Mouse (Mus musculus): ENCODE measurements around the gene Fam228b. TPM values are rescaled to one million over a fixed set of nuclear protein-coding genes. Genes with fewer than 3 reads are reported as not detected.

Fam228b gene
- polyA plus RNA-seq, 1 experiment from 2014 or later, result 1.3 TPM

DNA sequence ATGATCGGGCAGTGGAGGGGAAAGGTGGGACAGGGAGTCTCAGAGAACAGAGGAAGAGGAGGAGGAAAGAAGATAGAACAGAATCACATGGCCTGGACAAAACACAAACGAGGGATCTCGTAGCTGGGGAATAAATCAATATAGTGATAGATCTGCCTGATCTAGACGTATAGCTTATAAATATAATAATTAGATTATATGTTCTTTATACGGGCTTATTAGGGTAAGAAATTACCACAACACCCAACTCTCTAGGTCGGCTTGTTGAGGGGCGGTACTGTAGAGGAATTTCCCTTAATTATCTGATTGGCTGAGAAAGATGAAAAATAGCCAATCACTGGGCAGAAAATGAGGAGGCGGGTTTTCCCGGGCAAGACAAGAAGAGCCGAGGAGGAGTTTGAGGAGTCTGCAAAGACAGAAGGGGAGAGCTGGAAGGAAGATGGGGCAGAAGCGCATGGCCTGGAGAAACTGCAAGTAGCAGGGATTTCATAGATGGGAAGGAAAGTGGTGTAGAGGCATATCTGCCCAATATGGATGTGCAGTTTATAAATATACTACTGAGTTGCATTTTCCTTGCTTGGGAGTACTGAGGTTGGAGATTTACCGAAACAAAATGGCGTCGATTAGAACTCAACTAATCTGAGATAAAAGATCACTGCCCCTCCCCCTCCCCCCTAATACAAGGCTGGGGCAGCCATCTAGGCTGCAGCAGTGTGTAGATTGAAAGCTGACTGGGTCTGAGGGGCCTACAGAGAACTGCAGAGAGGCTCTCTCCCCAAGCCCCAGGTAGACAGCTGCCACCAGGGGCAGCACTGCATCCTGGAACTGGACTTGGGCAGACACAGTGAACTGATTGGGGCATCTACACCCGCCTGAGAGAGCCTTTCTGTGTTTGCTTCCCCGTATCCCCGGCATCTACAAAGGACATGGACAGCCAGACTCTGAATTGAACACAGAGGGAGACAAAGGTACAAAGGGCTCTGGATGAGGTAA is 49.0 kb downstream of the Fam228b start:
- no peak overlapping the region for H3K4me3 ChIP-seq (ENCODE audit: low read length)
- 0 out of 2 replicates have a peak, but pooled peaks have one; percentile 21 for ATAC-seq
- no peaks in the 10 kb centered on the region for H3K36me3 ChIP-seq (ENCODE audit: control insufficient read depth, insufficient read depth, low read length)
- no peaks in the 10 kb centered on the region for H3K27me3 ChIP-seq (replicated peaks; ENCODE audit: control insufficient read depth, insufficient read depth, low read length)
- no peak overlapping the region for H3K4me2 ChIP-seq (ENCODE audit: low read depth, low read length)
- no peaks in the 10 kb centered on the region for H3K4me1 ChIP-seq (ENCODE audit: control insufficient read depth, insufficient read depth, low read length)
- no peak overlapping the region for H3K9ac ChIP-seq (ENCODE audit: low read depth, low read length)
- H3K27ac ChIP-seq (ENCODE audit: low read length), result no peak overlapping the region
- WGBS, result 71% methylated on average over 17 of the region's 17 CpGs
- H3K9me3 ChIP-seq (ENCODE audit: control insufficient read depth, low read length), result no peaks in the 10 kb centered on the region

DNA sequence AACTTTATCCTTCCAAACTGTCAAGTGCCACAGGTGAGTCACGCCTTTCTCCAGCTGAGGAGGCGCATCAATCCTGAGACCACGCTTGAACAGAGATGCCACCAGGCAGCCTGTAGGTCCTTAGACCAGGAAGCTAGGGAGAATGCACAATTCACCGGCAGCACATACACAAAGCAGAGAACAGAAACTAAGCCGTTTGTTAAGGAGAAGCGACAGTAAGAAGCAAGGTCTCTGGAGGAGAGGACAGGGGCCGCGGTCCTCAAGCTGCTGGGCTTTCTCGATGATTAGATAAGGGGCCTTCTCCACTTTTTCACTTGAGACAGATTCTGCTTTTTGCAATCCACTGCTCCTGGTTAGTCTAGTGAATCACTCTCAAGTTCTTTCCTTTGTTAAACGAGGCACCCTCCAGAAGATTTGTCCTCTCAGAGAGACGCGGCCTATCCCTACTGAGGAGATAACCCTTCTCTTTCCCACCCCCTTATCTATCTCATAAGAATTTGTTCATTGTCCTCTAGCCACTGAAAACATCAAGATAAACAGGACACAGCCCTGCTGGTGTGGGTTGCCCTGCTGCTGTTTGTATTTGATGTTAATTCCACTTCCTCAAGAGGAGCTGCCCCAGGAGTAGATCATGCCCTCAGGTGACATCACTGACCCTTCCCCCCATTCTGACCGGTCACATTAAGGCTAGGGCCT is 49.9 kb downstream of the Fam228b start:
- no peak for ATAC-seq
- WGBS, result 64% methylated on average over 13 of the region's 13 CpGs
- Histone ChIP-seq H3K4me1 (ENCODE audit: control insufficient read depth, insufficient read depth, low read length) (no peaks in the 10 kb centered on the region), H3K4me2 (ENCODE audit: low read depth, low read length) (no peak overlapping the region), H3K27me3 (replicated peaks; ENCODE audit: control insufficient read depth, insufficient read depth, low read length) (no peaks in the 10 kb centered on the region), H3K4me3 (ENCODE audit: low read length) (no peak overlapping the region), H3K9ac (ENCODE audit: low read depth, low read length) (no peak overlapping the region), H3K9me3 (ENCODE audit: control insufficient read depth, low read length) (no peaks in the 10 kb centered on the region), H3K27ac (ENCODE audit: low read length) (no peak overlapping the region), H3K36me3 (ENCODE audit: control insufficient read depth, insufficient read depth, low read length) (no peaks in the 10 kb centered on the region)

DNA sequence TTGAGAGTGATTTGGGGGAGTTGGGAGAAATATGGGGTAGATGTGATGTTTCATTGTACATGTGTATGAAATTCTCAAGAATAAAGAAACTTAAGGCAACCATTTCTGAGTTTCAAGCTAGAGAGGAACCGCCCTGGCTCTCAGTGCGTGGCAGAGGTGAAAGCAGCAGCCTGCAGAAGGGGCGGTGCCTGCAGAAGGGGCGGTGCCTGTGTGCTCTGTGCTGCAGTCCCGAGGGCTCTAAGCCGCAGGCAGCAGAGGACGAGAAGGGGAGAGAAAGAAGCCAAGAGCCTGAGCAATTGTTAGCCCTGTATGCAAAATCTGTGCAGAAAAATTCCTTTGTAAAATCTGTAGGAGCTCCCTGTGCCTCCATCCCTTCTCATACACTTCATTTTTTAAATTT is 51.6 kb downstream of the Fam228b start:
- no peak overlapping the region for H3K9ac ChIP-seq (ENCODE audit: low read depth, low read length)
- no peaks in the 10 kb centered on the region for H3K36me3 ChIP-seq (ENCODE audit: control insufficient read depth, insufficient read depth, low read length)
- H3K27me3 ChIP-seq (replicated peaks; ENCODE audit: control insufficient read depth, insufficient read depth, low read length), result no peaks in the 10 kb centered on the region
- no peaks in the 10 kb centered on the region for H3K9me3 ChIP-seq (ENCODE audit: control insufficient read depth, low read length)
- WGBS, result 8% methylated on average over 7 of the region's 7 CpGs
- H3K4me1 ChIP-seq (ENCODE audit: control insufficient read depth, insufficient read depth, low read length), result no peaks in the 10 kb centered on the region
- peak; percentile 95 for ATAC-seq
- no peak overlapping the region for H3K27ac ChIP-seq (ENCODE audit: low read length)
- H3K4me3 ChIP-seq (ENCODE audit: low read length), result no peak overlapping the region
- H3K4me2 ChIP-seq (ENCODE audit: low read depth, low read length), result peak overlapping the region; percentile 21; the same call in 1 of the 2 replicates

DNA sequence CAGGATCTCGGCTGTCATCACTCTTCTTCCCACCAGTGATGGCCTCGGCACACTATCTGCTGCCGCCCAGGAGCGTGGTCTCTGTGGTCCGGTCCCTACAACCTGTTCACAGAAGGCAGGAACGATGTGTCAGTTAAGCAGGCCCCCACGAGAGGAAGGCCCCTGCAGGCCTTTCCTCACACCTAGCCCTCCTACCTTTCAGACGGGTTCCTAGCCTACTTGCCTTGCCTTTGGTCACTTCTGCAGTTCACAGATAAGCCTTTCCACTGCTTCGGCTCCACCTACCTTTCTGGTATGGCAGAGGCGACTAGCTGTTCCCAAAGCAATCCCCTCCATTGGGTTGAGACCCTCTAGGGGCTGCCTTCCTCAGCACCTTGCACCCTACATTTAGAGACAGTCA is 53.5 kb downstream of the Fam228b start:
- no peaks in the 10 kb centered on the region for H3K4me1 ChIP-seq (ENCODE audit: control insufficient read depth, insufficient read depth, low read length)
- 88% methylated on average over 10 of the region's 10 CpGs for WGBS
- no peak for ATAC-seq
- no peaks in the 10 kb centered on the region for H3K9me3 ChIP-seq (ENCODE audit: control insufficient read depth, low read length)
- no peak overlapping the region for H3K9ac ChIP-seq (ENCODE audit: low read depth, low read length)
- H3K36me3 ChIP-seq (ENCODE audit: control insufficient read depth, insufficient read depth, low read length), result no peaks in the 10 kb centered on the region
- no peak overlapping the region for H3K27ac ChIP-seq (ENCODE audit: low read length)
- H3K27me3 ChIP-seq (replicated peaks; ENCODE audit: control insufficient read depth, insufficient read depth, low read length), result no peaks in the 10 kb centered on the region
- H3K4me2 ChIP-seq (ENCODE audit: low read depth, low read length), result no peak overlapping the region
- no peak overlapping the region for H3K4me3 ChIP-seq (ENCODE audit: low read length)

DNA sequence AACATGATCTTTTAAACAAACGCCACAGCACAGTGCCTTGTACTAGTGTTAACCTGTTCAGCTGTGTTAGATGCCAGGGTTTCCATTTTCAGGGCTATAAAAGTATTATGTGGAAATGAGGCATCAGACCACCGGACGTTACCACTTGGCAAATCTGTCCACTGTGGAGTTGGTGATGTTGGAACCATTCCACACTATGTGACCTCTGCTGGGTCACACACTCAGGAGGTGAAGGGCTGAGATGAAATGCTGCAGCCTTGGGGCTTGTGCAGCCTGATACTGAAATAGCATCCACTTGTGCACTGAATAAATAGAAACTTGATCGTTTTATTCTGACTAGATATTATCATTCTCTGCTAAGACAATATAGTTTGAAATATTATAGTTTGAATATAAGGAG is 55.7 kb downstream of the Fam228b start:
- Histone ChIP-seq H3K4me2 (ENCODE audit: low read depth, low read length) (no peak overlapping the region), H3K9me3 (ENCODE audit: control insufficient read depth, low read length) (no peaks in the 10 kb centered on the region), H3K27ac (ENCODE audit: low read length) (no peak overlapping the region), H3K36me3 (ENCODE audit: control insufficient read depth, insufficient read depth, low read length) (peaks cover 1% of the 10 kb centered on the region; the same call in 1 of the 2 replicates), H3K4me3 (ENCODE audit: low read length) (no peak overlapping the region), H3K9ac (ENCODE audit: low read depth, low read length) (no peak overlapping the region), H3K27me3 (replicated peaks; ENCODE audit: control insufficient read depth, insufficient read depth, low read length) (no peaks in the 10 kb centered on the region), H3K4me1 (ENCODE audit: control insufficient read depth, insufficient read depth, low read length) (no peaks in the 10 kb centered on the region)
- 47% methylated on average over 4 of the region's 4 CpGs for WGBS
- ATAC-seq, result no peak

DNA sequence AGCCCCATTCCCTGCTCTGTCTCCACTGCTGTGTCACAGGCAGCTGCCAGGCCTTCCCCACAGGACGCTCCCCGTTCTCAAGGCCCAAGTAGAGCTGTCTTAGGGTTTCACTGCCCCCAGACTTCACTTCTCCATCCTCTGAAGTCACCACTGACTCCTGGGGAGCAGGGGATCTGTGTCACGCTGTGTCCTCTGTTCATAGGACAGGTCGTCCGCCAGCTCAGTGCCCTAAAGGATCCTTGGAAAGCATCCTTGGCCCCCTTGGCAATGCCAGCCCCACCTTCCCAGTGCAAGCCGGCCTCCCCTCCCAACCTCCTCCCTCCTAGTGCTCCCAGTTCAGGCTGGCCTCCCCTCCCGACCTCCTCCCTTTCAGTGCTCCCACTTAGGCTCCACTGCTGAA is 59.1 kb downstream of the Fam228b start:
- Histone ChIP-seq H3K4me2 (ENCODE audit: low read depth, low read length) (no peak overlapping the region), H3K9ac (ENCODE audit: low read depth, low read length) (no peak overlapping the region), H3K27me3 (replicated peaks; ENCODE audit: control insufficient read depth, insufficient read depth, low read length) (no peaks in the 10 kb centered on the region), H3K9me3 (ENCODE audit: control insufficient read depth, low read length) (no peaks in the 10 kb centered on the region), H3K36me3 (ENCODE audit: control insufficient read depth, insufficient read depth, low read length) (peaks cover 11% of the 10 kb centered on the region), H3K4me3 (ENCODE audit: low read length) (no peak overlapping the region), H3K4me1 (ENCODE audit: control insufficient read depth, insufficient read depth, low read length) (no peaks in the 10 kb centered on the region), H3K27ac (ENCODE audit: low read length) (no peak overlapping the region)
- WGBS, result 87% methylated on average over 7 of the region's 7 CpGs
- ATAC-seq, result no peak

DNA sequence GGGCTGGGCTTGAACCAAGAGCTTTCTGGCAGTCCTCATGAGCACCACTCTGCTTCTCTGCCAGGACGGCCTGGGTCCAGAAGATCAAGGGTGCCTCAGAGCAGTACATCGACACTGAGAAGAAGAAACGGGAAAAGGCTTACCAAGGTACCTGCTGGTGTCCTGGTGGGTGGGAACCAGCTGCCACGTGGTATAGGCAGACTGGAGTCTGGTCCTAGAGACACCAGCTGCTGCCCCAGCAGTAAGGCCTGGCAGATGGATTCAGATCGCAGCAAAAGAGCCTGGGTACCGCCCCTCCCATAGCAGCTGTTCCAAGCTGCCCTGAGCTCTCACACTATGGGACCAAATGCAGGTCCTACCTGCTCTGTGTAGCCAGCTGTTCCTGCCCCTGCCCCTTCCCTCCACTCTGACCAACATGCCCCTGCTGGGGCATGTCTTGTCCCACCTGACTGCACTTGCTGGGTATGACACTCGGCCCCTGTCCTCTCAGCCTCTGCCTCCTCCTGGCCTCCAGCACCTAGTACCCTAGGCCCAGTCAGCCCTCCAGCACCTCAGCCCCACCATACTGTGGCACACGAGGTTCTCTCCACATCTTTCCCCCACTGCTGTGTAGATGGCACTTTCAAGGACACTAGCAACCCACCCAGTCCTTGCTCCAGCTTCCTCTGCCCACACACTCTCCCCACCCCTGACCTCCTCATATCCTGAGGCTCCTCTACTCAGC is 60.0 kb downstream of the Fam228b start:
- no peaks in the 10 kb centered on the region for H3K27me3 ChIP-seq (replicated peaks; ENCODE audit: control insufficient read depth, insufficient read depth, low read length)
- H3K4me3 ChIP-seq (ENCODE audit: low read length), result no peak overlapping the region
- no peak overlapping the region for H3K4me2 ChIP-seq (ENCODE audit: low read depth, low read length)
- no peaks in the 10 kb centered on the region for H3K4me1 ChIP-seq (ENCODE audit: control insufficient read depth, insufficient read depth, low read length)
- no peak overlapping the region for H3K27ac ChIP-seq (ENCODE audit: low read length)
- H3K9me3 ChIP-seq (ENCODE audit: control insufficient read depth, low read length), result no peaks in the 10 kb centered on the region
- no peak overlapping the region for H3K9ac ChIP-seq (ENCODE audit: low read depth, low read length)
- 79% methylated on average over 8 of the region's 8 CpGs for WGBS
- peak; percentile 31; the same call in 1 of the 2 replicates for ATAC-seq
- peaks cover 11% of the 10 kb centered on the region for H3K36me3 ChIP-seq (ENCODE audit: control insufficient read depth, insufficient read depth, low read length)

DNA sequence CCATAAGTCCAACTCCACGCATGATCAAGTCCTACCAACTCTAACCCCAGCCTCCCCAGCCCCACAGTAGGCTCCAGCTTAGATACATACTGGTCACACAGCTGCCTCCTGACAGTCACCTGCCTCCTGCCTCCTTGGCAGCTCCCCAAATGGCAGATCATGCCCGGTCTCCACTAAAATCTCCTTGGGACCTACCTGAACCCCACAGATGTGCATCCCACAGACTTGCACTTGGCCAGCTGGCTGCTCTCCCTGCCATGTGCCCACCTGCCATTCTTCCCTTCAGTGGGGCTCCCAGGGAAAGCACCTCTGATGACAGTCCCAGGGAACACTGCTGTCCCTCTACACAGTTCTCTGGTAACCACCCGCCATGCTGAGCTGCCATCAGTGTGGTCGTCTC is 60.8 kb downstream of the Fam228b start:
- no peak overlapping the region for H3K4me3 ChIP-seq (ENCODE audit: low read length)
- no peak overlapping the region for H3K4me2 ChIP-seq (ENCODE audit: low read depth, low read length)
- no peak overlapping the region for H3K9ac ChIP-seq (ENCODE audit: low read depth, low read length)
- H3K4me1 ChIP-seq (ENCODE audit: control insufficient read depth, insufficient read depth, low read length), result no peaks in the 10 kb centered on the region
- H3K9me3 ChIP-seq (ENCODE audit: control insufficient read depth, low read length), result no peaks in the 10 kb centered on the region
- no peak for ATAC-seq
- H3K27me3 ChIP-seq (replicated peaks; ENCODE audit: control insufficient read depth, insufficient read depth, low read length), result no peaks in the 10 kb centered on the region
- no peak overlapping the region for H3K27ac ChIP-seq (ENCODE audit: low read length)
- WGBS, result 86% methylated on average over 4 of the region's 4 CpGs
- peaks cover 11% of the 10 kb centered on the region for H3K36me3 ChIP-seq (ENCODE audit: control insufficient read depth, insufficient read depth, low read length)

DNA sequence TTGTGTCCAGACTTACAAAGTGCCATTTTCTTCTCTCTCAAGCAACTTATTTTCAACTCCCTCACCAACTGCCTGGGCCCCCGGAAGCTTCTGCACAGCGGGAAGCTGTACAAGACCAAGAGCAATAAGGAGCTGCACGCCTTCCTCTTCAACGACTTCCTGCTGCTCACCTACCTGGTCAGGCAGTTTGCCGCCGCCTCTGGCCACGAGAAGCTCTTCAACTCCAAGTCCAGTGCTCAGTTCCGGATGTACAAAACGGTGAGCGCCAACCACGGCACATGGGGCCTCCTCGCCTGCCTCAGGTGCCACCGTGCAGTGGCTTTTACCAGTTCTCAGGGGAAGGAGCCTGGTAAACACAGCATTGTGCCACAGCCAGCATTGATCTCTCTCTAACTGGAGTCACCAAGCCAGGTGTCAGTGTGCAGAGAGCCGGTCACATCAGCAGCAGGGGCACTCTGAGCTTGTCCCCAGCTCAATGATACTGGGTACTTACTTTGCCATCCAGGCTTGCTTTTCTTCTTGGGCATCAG is 61.5 kb downstream of the Fam228b start:
- no peak overlapping the region for H3K4me2 ChIP-seq (ENCODE audit: low read depth, low read length)
- no peaks in the 10 kb centered on the region for H3K9me3 ChIP-seq (ENCODE audit: control insufficient read depth, low read length)
- no peaks in the 10 kb centered on the region for H3K4me1 ChIP-seq (ENCODE audit: control insufficient read depth, insufficient read depth, low read length)
- no peaks in the 10 kb centered on the region for H3K27me3 ChIP-seq (replicated peaks; ENCODE audit: control insufficient read depth, insufficient read depth, low read length)
- 87% methylated on average over 14 of the region's 14 CpGs for WGBS
- no peak overlapping the region for H3K9ac ChIP-seq (ENCODE audit: low read depth, low read length)
- H3K27ac ChIP-seq (ENCODE audit: low read length), result no peak overlapping the region
- ATAC-seq, result no peak
- peaks cover 13% of the 10 kb centered on the region for H3K36me3 ChIP-seq (ENCODE audit: control insufficient read depth, insufficient read depth, low read length)
- no peak overlapping the region for H3K4me3 ChIP-seq (ENCODE audit: low read length)

All from intestine, embryonic 16.5 days (tissue).